Mouse (Mus musculus) frontal cortex, postnatal 25 days (tissue): Measurements from ENCODE around the gene Mindy4.

Experiments used
- DNase-seq, 2 experiments: peaks; one replicate each; pipeline ENCODE4 v3.0.0; 2022; ENCODE audit warnings: low spot score in 2 of 2

The Mindy4 gene

DNA sequence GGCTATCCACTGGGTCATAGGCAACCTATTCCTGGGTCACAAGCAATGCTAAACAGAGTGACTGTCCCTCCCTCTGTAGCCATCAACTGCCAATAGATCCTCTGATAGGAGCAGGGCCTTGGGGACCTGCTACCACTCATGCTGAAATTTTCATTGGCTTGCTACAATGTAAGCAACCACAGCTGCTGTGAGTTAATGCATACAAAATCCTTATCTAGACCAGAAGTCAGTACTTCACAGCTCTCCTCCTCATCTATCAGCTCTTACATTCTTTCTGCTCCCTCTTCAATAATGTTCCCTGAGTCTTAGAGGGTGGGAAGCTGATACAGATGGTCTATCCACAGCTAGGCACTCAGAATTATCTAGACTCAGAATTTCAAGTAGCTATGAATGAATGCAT lies 163.9 kb downstream of the Mindy4 start:
- no peak for DNase-seq
